Mouse (Mus musculus): ENCODE data around the gene Mfsd12. TPM values are rescaled to one million over a fixed set of nuclear protein-coding genes. Genes with fewer than 3 reads are reported as not detected.

Mfsd12 gene
- polyA plus RNA-seq, 1 experiment from 2014 or later: 10.7 TPM

GRCm38 (mm10) chr10:81413310-81414261 is 56.3 kb downstream of the Mfsd12 start:
- 26% methylated on average over 26 of the region's 26 CpGs for WGBS
- peak overlapping the region; percentile 14; the same call in 1 of the 2 replicates for H3K4me3 ChIP-seq
- no peak for ATAC-seq (ENCODE audit: insufficient number of reproducible peaks, insufficient read depth, low FRiP score, low TSS enrichment, low read depth)

GRCm38 (mm10) chr10:81414682-81415081 is 57.4 kb downstream of the Mfsd12 start:
- Histone ChIP-seq H3K9me3 (no peaks in the 10 kb centered on the region), H3K9ac (0 out of 2 replicates have a peak overlapping the region, but pooled peaks have one; percentile 21), H3K36me3 (peaks cover 43% of the 10 kb centered on the region), H3K27ac (peak overlapping the region; percentile 55; the same call in 1 of the 2 replicates), H3K4me2 (peak overlapping the region; percentile 40; the same call in 1 of the 2 replicates), H3K4me3 (no peak overlapping the region), H3K4me1 (peaks cover 94% of the 10 kb centered on the region), H3K27me3 (no peaks in the 10 kb centered on the region)
- no peak for ATAC-seq (ENCODE audit: insufficient number of reproducible peaks, insufficient read depth, low FRiP score, low TSS enrichment, low read depth)

More at GRCm38 (mm10) chr10:81413310-81414261, 56.3 kb downstream of the Mfsd12 start:
- Histone ChIP-seq H3K27ac (peak overlapping the region; percentile 48; the same call in 1 of the 2 replicates), H3K4me2 (peak overlapping the region; percentile 40), H3K9me3 (no peaks in the 10 kb centered on the region), H3K36me3 (peaks cover 36% of the 10 kb centered on the region), H3K4me1 (peaks cover 98% of the 10 kb centered on the region), H3K9ac (peak overlapping the region; percentile 44; the same call in 1 of the 2 replicates), H3K27me3 (peaks cover 2% of the 10 kb centered on the region; the same call in 1 of the 2 replicates)

DNA sequence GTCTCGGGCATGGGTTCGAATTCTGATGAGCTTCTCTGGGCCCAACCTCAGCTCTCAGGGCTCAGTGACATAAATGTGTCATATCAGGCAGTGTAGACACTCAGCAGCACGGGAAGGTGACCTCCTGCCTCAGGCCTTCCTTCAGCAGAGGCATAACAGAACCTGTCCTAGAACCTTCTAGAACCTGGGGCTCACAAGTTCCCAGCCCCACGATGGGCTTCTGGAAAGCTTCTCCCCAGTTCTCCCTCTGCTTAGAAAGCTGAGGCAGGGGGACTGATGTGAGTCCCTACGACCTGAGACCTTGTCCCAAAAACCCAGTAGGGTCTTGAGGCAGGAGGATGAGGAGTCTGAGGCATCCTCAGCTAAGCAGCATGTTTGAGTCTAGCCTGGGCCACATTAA is 57.9 kb downstream of the Mfsd12 start:
- H3K4me1 ChIP-seq: peaks cover 90% of the 10 kb centered on the region
- ATAC-seq (ENCODE audit: insufficient number of reproducible peaks, insufficient read depth, low FRiP score, low TSS enrichment, low read depth): no peak
- H3K4me2 ChIP-seq: no peak overlapping the region
- no peaks in the 10 kb centered on the region for H3K9me3 ChIP-seq
- 0 out of 2 replicates have a peak overlapping the region, but pooled peaks have one; percentile 21 for H3K9ac ChIP-seq
- H3K4me3 ChIP-seq: no peak overlapping the region
- H3K27ac ChIP-seq: peak overlapping the region; percentile 94; the same call in 1 of the 2 replicates
- H3K27me3 ChIP-seq: no peaks in the 10 kb centered on the region
- 84% methylated on average over 5 of the region's 5 CpGs for WGBS
- H3K36me3 ChIP-seq: peaks cover 48% of the 10 kb centered on the region

Small RNA genes lying within 50 kb of the gene (microRNA-seq; reads per million reads assigned to microRNA genes)
- not detected for gene Mir6913

Other genes starting within 250 kb of the Mfsd12 start
- 27.0 and 27.9 TPM in 2 replicates for gene Zbtb7a, start 222.3 kb upstream of the Mfsd12 start, polyA plus RNA-seq (2015; fragmentation: Nextera tagmentation; extraction: Ambion mirVana)
- 58.1 and 60.9 TPM in 2 replicates for gene Pias4, start 189.6 kb upstream of the Mfsd12 start, polyA plus RNA-seq (2015; fragmentation: Nextera tagmentation; extraction: Ambion mirVana)
- 622 and 633 TPM in 2 replicates for gene Eef2, start 180.9 kb upstream of the Mfsd12 start, polyA plus RNA-seq (2015; fragmentation: Nextera tagmentation; extraction: Ambion mirVana)
- gene Dapk3, start 174.5 kb upstream of the Mfsd12 start, polyA plus RNA-seq (2015; fragmentation: Nextera tagmentation; extraction: Ambion mirVana): 57.1 and 60.1 TPM in 2 replicates
- not detected in 2 replicates for gene 4930442H23Rik, start 173.6 kb upstream of the Mfsd12 start, polyA plus RNA-seq (2015; fragmentation: Nextera tagmentation; extraction: Ambion mirVana)
- not detected in 2 replicates for gene Nmrk2, start 155.4 kb upstream of the Mfsd12 start, polyA plus RNA-seq (2015; fragmentation: Nextera tagmentation; extraction: Ambion mirVana)
- 1.3 and 1.8 TPM in 2 replicates for gene Atcay, start 126.7 kb upstream of the Mfsd12 start, polyA plus RNA-seq (2015; fragmentation: Nextera tagmentation; extraction: Ambion mirVana)
- gene Zfr2, start 124.3 kb upstream of the Mfsd12 start, polyA plus RNA-seq (2015; fragmentation: Nextera tagmentation; extraction: Ambion mirVana): 11.8 and 12.0 TPM in 2 replicates
- gene Matk, start 104.6 kb upstream of the Mfsd12 start, polyA plus RNA-seq (2015; fragmentation: Nextera tagmentation; extraction: Ambion mirVana): 7.0 and 7.4 TPM in 2 replicates
- gene Mrpl54, start 90.6 kb upstream of the Mfsd12 start, polyA plus RNA-seq (2015; fragmentation: Nextera tagmentation; extraction: Ambion mirVana): 197 and 202 TPM in 2 replicates
- gene Apba3, start 90.5 kb upstream of the Mfsd12 start, polyA plus RNA-seq (2015; fragmentation: Nextera tagmentation; extraction: Ambion mirVana): 61.9 and 67.9 TPM in 2 replicates
- gene Tjp3, start 65.9 kb upstream of the Mfsd12 start, polyA plus RNA-seq (2015; fragmentation: Nextera tagmentation; extraction: Ambion mirVana): 5.0 and 7.2 TPM in 2 replicates
- 56.0 and 57.6 TPM in 2 replicates for gene Pip5k1c, start 64.5 kb upstream of the Mfsd12 start, polyA plus RNA-seq (2015; fragmentation: Nextera tagmentation; extraction: Ambion mirVana)
- 43.2 and 46.9 TPM in 2 replicates for gene Cactin, start 36.4 kb upstream of the Mfsd12 start, polyA plus RNA-seq (2015; fragmentation: Nextera tagmentation; extraction: Ambion mirVana)
- 7.1 and 7.3 TPM in 2 replicates for gene Tbxa2r, start 28.8 kb upstream of the Mfsd12 start, polyA plus RNA-seq (2015; fragmentation: Nextera tagmentation; extraction: Ambion mirVana)
- 0.13 TPM in 1 of 2 replicates, not detected in the other for gene Gipc3, start 14.2 kb upstream of the Mfsd12 start, polyA plus RNA-seq (2015; fragmentation: Nextera tagmentation; extraction: Ambion mirVana)
- gene Hmg20b, start 7.0 kb upstream of the Mfsd12 start, polyA plus RNA-seq (2015; fragmentation: Nextera tagmentation; extraction: Ambion mirVana): 109 and 113 TPM in 2 replicates
- gene 4930404N11Rik, start 8.3 kb downstream of the Mfsd12 start, polyA plus RNA-seq (2015; fragmentation: Nextera tagmentation; extraction: Ambion mirVana): 1.0 and 1.2 TPM in 2 replicates
- 102 and 119 TPM in 2 replicates for gene Fzr1, start 21.0 kb downstream of the Mfsd12 start, polyA plus RNA-seq (2015; fragmentation: Nextera tagmentation; extraction: Ambion mirVana)
- 67.8 and 71.8 TPM in 2 replicates for gene Dohh, start 26.9 kb downstream of the Mfsd12 start, polyA plus RNA-seq (2015; fragmentation: Nextera tagmentation; extraction: Ambion mirVana)
- 4.1 and 5.0 TPM in 2 replicates for gene Gm48551, start 27.0 kb downstream of the Mfsd12 start, polyA plus RNA-seq (2015; fragmentation: Nextera tagmentation; extraction: Ambion mirVana)
- 1.2 and 1.5 TPM in 2 replicates for gene Gm48552, start 31.5 kb downstream of the Mfsd12 start, polyA plus RNA-seq (2015; fragmentation: Nextera tagmentation; extraction: Ambion mirVana)
- gene Smim24, start 35.6 kb downstream of the Mfsd12 start, polyA plus RNA-seq (2015; fragmentation: Nextera tagmentation; extraction: Ambion mirVana): 3.1 and 7.1 TPM in 2 replicates
- gene Nfic, start 98.1 kb downstream of the Mfsd12 start, polyA plus RNA-seq (2015; fragmentation: Nextera tagmentation; extraction: Ambion mirVana): 87.0 and 96.1 TPM in 2 replicates
- gene Celf5, start 125.2 kb downstream of the Mfsd12 start, polyA plus RNA-seq (2015; fragmentation: Nextera tagmentation; extraction: Ambion mirVana): 2.1 and 2.5 TPM in 2 replicates
- 82.3 and 87.9 TPM in 2 replicates for gene Ncln, start 138.9 kb downstream of the Mfsd12 start, polyA plus RNA-seq (2015; fragmentation: Nextera tagmentation; extraction: Ambion mirVana)
- 0.25 and 0.31 TPM in 2 replicates for gene S1pr4, start 142.6 kb downstream of the Mfsd12 start, polyA plus RNA-seq (2015; fragmentation: Nextera tagmentation; extraction: Ambion mirVana)
- 2.0 and 2.1 TPM in 2 replicates for gene Gna15, start 166.7 kb downstream of the Mfsd12 start, polyA plus RNA-seq (2015; fragmentation: Nextera tagmentation; extraction: Ambion mirVana)
- 84.2 and 90.1 TPM in 2 replicates for gene Gna11, start 187.7 kb downstream of the Mfsd12 start, polyA plus RNA-seq (2015; fragmentation: Nextera tagmentation; extraction: Ambion mirVana)
- gene Aes, start 202.0 kb downstream of the Mfsd12 start, polyA plus RNA-seq (2015; fragmentation: Nextera tagmentation; extraction: Ambion mirVana): 464 and 465 TPM in 2 replicates
- 63.4 and 71.4 TPM in 2 replicates for gene Tle2, start 217.1 kb downstream of the Mfsd12 start, polyA plus RNA-seq (2015; fragmentation: Nextera tagmentation; extraction: Ambion mirVana)
- 12.8 and 17.2 TPM in 2 replicates for gene Tle6, start 243.6 kb downstream of the Mfsd12 start, polyA plus RNA-seq (2015; fragmentation: Nextera tagmentation; extraction: Ambion mirVana)
- 1.3 and 2.0 TPM in 2 replicates for gene BC025920, start 248.8 kb downstream of the Mfsd12 start, polyA plus RNA-seq (2015; fragmentation: Nextera tagmentation; extraction: Ambion mirVana)